Mouse (Mus musculus) gastrocnemius, postnatal 25 days (tissue): Measurements from ENCODE around the gene Nav2. TPM values are rescaled to one million over a fixed set of nuclear protein-coding genes. Genes with fewer than 3 reads are reported as not detected.

Source experiments
- DNase-seq: peaks from one replicate; pipeline ENCODE4 v3.0.0; 2022
- total RNA-seq, 2 experiments: library from RNA; stranded (reverse); gene quantifications; 1 replicate in 1 of 2; 2 replicates in 1 of 2; pipeline ENCODE4 v1.2.3; 2021

Nav2 gene
- total RNA-seq, 2 experiments from 2014 or later: 29.5 to 30.0 TPM

- no peak for DNase-seq
These were observed 253.6 kb downstream of the Nav2 start for GRCm38 (mm10) chr7:49162079-49162478.

DNA sequence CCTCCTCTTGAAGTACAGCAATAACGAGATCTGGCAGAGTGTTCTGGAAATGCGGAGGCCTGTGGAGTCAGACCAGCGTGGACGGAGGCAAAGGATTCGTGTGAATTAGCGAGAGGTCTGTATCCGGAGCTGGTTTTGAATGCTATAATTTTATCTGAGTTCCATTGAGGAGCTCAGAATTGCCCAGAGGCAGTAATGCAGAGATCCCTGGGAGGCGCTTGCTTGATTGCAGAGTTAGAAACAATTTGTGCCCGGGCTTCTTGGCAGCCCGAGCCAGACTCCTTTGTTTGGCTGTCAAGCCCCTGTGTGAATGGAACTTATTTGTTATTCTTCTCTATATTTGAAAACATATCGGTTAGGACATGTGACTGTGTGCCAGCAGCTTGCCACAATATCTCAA, 255.3 kb downstream of the Nav2 start:
- no peak for DNase-seq

GRCm38 (mm10) chr7:49164868-49165267, 256.4 kb downstream of the Nav2 start:
- DNase-seq: no peak

GRCm38 (mm10) chr7:49172926-49173325, 264.4 kb downstream of the Nav2 start:
- no peak for DNase-seq

- no peak for DNase-seq
These were observed 267.4 kb downstream of the Nav2 start for GRCm38 (mm10) chr7:49175784-49176409.

DNA sequence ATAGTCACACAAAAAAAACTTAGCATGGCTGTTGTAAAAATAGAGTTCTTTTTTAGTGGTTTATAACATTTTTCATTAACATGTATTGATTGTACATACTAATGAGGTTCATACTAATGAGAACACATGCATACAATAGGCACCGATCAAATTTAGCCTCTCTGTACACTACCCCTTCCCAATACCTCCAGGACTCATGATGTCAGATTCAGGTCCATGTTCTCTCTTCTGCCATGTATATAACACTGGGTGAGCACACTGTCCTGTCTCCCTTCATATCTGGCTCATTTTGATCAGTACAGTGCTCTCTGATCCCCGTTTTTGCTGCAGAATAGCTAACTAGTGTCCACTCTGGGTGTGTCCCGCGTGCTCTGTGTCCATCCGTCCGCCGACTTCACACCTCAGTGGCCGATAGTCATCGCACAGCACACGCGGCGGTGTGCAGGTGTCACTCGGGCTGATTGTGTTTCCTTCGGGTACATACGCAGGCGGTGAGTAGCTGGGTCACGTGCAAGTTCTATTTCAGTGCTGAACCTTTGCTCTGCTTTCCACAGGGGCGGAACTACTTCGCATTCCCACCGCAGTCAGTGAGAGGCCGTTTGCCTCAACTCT, 268.2 kb downstream of the Nav2 start:
- DNase-seq: no peak

DNA sequence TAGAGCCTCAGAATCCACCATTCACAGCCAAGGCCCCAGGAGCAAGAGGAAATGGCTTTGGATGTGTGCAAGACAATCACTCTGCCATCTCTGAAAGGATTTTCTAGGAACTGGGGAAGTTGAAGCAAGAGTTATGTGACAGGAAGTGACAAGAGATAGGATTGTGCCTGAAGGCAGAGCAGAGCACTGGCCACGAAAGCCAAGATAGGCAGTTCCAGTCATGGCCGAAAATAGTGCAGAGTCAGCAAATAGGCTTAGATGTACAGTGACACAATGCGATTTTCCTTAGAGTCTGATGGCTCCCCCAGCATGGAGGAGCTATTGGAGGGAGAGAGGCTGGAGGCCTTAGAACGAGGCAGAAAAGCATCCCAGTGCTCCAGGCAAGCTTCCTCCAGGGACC, 269.7 kb downstream of the Nav2 start:
- no peak for DNase-seq

DNA sequence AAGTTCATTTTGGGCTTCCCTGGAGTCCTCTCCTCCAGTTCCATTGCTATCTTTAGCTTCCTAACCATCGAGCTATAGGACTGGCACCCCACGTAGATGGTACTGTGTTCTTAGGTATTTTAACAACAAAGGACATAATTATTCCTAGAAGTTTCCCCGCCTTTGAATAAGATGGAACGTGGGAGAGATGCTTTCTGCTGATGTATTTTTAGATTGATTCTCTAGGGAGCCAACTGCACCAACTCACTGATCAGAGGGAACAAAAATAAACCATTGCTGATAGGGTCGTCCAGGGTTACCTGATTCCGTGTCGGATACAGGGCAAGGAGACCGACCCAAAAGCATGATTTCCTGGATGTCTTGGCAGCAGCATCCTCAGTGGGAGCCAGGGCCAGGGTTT, 272.5 kb downstream of the Nav2 start:
- DNase-seq: no peak

DNA sequence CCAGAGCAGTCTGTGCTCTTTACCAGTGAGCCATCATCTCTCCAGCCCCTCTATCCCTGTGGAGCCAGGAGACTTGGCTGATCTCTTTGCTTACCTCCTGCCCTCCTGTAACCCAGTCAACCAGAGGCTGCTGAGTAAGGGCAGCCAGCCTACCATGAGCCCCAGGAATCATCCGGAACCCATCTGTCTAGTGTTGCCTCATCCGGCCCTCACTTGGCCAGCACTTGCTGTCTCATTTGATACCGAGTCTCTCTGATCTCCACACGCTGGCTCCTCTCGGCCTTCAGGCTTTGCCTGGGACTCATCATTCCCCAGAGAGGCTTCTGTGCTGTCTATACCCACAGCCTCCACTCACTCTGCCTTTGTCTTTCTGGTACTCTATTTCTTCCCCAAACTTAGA, 273.9 kb downstream of the Nav2 start:
- DNase-seq: peak; percentile 48

- DNase-seq: no peak
These were observed 275.2 kb downstream of the Nav2 start for GRCm38 (mm10) chr7:49183696-49184095.

GRCm38 (mm10) chr7:49185991-49186390, 277.5 kb downstream of the Nav2 start:
- DNase-seq: no peak

DNA sequence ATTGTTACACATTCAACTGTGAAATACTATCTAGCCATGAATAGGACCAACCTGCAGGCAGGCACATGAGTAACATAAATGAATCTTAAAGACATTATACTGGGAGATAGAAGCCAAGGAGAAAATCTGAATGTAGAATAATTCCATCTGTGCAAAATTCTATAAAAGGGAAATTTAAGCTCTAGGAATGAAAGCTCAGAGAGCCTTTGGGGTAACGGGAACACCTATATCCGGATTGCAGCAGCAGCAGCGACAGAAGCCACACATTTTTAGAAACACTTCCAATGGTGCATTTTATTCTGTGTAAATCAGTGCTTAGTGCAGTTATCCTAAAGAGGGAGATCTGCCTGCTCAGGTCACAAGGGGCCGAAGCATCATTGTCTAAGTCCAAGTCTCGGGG, 280.8 kb downstream of the Nav2 start:
- no peak for DNase-seq

DNA sequence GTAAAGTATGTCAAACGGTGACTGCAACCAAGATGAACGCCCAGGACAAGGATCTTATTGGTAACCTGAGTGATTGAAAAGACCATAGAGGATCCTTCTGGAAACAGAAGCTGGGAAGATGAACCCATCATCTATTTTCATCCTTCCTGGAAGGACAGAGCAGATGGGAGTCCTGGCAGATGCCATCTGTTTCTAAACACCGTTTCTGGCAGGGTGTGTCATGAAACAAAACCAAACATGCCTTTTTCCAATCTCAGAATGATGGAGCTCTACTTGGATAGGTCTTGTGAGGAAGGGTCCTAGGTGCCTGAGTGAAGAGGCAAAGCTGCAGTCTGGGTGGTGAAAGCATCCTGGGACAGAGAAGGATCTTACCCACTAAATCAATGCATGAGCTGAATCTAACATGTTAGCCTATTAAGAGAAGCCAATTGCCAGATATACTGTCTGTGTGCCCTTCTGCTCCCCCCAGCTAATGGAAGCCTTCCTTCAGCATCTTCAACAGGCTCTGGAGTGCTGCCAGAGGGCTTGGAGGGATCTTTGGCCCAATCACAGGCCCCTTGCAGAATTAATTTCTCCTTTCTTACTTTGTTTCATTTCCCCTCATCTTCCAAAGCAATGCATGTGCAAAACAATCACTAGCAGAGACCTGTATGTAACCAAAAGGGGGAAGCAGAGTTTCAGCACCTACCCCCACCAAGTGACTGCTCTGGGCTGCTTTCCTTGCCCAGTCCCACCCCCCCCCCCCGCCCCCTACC, 281.9 kb downstream of the Nav2 start:
- DNase-seq: no peak

- no peak for DNase-seq
These were observed 282.7 kb downstream of the Nav2 start for GRCm38 (mm10) chr7:49191081-49191678.

DNA sequence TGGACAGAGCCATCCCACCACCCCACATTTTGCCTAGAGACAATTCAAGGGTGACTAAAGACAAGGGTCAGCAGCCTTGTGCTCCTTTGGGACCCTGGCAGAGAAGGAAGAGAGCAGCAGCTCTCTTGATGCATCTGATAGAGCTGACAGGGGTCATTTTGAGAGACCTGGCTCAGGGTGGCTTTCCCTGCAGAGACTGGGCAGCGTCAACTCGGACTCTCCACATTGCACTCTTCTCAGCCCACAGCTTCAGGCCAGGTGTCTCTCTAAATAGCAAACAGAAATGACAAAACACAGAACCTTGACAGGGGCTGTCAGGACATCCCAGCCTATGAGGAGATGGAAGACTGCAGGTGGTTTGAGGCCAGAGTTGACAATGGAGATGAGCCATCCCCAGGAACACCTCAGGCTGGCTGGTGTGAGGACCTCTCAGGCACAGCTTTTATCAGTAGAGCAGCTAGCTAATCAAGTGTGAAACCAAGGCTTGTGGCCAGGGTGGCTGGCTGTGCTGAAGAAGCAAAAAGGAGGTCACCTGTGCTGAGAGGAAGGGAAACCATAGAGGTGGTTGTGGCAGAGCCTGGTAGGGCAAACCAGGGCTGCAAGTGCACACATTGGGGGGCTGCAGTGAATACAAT, 283.7 kb downstream of the Nav2 start:
- no peak for DNase-seq

DNA sequence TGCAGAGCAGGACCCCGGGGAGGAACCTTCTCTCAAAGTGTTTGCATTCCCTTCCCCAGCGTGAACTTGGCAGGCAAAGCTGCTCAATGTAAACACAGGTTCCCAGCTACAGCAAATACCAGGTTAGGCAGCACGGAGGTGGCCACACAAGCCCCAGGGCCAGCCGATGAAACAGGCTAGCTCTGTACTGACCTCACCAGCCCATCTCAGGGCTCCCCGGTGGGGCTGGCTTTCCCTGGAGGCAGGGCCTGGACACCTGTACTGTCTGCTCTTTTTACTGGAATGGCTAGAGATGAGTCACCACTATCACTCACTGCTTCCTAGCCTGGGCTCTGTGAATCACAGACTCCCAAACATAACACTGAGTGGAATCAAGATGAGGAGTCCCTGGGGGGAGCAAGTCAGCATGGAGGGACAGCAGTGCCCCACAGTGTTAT, 287.2 kb downstream of the Nav2 start:
- DNase-seq: no peak

DNA sequence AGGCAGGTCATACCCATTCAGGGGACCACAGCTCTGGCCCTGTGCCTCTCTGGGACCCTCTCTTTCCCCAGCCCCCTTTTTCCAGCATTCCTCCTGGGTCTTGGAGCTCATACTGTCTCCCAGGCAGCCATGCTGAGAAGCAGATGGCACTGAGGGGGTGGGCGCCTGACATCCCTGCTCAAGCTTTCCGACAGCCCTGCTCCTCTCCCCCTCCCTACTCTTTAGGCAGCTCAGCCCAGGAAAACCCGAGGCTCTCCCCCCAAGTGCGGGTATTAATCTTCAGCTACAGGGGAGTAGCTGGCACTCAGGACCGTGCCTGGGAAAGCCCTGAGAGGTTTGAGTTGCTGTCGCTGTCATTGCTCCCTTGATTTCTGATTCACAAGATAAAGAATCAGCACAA, 290.9 kb downstream of the Nav2 start:
- no peak for DNase-seq

DNA sequence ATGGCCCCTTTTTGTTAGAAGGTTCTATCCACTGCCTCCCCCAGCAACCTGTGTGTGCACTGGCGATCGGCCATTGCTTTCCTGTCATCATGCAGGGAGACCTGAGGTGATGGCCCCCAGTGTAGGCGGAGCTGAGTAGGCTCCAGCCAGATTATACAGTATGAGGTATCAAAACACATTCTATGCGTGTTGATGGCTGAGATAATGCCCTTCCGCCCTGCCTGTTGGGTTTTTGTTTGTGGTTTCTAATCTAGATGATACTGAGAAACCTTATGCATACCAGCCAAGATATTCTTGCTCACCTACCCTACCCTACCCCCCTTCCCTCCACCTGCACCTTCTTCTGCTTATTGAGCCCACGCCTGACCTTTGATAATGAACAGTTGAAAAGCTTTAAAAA, 291.8 kb downstream of the Nav2 start:
- DNase-seq: no peak

DNA sequence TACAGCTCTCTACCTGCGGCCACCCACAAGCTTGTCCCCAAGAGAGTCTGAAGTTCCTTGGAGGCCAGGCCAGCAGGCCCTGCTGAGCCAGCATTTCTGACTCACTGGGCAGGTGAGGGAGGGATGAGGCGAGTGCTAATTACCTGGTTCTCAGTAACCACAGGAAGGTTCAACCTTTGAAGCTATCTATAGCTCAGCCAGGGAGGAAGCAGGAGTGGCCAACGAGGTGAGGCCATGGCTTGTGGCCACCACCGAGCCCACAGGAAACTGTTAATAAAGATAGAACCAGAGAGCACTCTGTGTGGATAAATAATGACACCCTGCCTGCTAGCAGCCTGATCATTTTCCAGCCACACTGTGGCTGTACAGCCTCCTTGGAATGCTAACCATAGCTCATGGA, 294.5 kb downstream of the Nav2 start:
- DNase-seq: no peak

GRCm38 (mm10) chr7:49204856-49205255, 296.3 kb downstream of the Nav2 start:
- DNase-seq: no peak

DNA sequence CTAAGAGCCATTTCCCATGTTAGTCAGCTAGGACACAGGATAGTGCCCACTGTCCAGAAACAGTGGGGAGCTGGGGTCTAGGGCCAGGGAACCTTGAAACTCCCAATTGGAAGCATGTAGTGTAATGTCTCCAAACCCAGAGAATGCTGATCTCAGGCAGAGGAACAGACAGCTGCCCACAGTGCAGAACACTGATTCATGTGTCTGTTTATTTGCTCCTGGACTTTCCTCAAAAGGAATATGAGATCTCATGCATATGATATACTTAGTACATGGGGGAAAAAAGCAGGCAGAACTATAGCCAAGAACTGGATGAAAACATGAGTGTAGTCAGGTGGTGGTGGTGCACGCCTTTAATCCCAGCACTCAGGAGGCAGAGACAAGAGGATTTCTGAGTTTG, 297.0 kb downstream of the Nav2 start:
- no peak for DNase-seq

GRCm38 (mm10) chr7:49206775-49207676, 298.5 kb downstream of the Nav2 start:
- peak; percentile 13 for DNase-seq
